Mouse (Mus musculus) small intestine, adult 2 months (tissue): ENCODE results near the gene Bod1l.

ENCODE experiments used
- CTCF ChIP-seq: fragments of 200-500 bp; IDR thresholded peaks from 2 replicates; pipeline ENCODE4 v1.5.1; 2012; ENCODE audit warnings: low read depth, mild to moderate bottlenecking, control low read depth, inconsistent platforms, low read length, moderate library complexity, mixed read lengths; ENCODE audit not compliant: insufficient replicate concordance, insufficient read length; ENCODE audit errors: extremely low read depth
- POLR2A ChIP-seq: fragments of 200-500 bp; IDR thresholded peaks from 2 replicates; pipeline ENCODE4 v1.6.1; 2012; ENCODE audit warnings: low read depth, mild to moderate bottlenecking, control low read depth, inconsistent platforms, low read length, moderate library complexity

DNA sequence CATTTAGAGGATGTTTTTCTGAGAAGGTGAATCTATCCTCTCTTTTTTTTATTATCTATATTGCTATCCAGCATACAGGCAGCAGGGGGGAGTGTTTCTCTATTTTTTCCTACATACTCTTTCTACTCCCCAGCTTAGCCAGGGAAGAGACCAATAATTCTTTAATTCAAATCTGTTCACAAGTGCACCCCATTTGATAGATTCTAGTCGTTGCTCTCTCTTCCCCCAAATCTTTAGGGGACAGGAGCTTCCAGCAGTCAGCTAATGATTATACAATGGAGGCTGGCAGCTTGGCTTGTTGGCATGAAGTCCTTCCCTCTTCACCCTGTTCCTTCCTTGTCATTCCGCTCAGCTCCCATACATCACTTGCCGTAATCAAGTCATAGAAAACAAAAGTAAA, 44.7 kb upstream of the Bod1l start:
- TF ChIP-seq POLR2A, result no peak
- no peak for TF ChIP-seq CTCF
